Mouse (Mus musculus) olfactory bulb, adult 2 months (tissue): ENCODE measurements around the gene Grik2.

Experiments used
- CTCF ChIP-seq: fragments of 200-500 bp; IDR thresholded peaks from 2 replicates; pipeline ENCODE4 v1.5.1; 2012; ENCODE audit warnings: low read depth, mild to moderate bottlenecking, low read length, moderate library complexity; ENCODE audit not compliant: insufficient read depth
- POLR2A ChIP-seq: fragments of 200-500 bp; IDR thresholded peaks from 2 replicates; pipeline ENCODE4 v1.6.1; 2012; ENCODE audit warnings: mild to moderate bottlenecking, low read depth, low read length, moderate library complexity; ENCODE audit not compliant: insufficient read depth

DNA sequence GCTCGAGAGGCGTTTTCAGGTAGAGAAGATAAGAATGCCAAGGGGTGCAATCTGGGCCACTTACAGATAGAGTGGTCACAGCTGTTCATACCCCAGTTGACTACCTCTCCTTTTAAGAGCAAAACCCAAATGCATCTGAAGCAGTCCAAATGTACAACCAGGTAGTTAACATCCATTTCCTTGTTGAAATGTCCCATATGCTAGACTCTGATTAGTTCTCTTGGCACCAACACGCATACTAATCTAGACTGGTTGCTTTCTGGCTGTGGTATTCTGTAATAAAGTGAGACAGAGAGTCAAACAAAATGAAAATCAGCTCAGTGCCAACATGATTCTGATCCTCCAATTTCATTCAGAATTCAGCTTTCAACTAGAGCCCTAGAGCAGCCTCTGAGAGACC lies 164.6 kb downstream of the Grik2 start:
- TF ChIP-seq CTCF (no peak), POLR2A (no peak)
